Mouse (Mus musculus) spleen, adult 2 months (tissue): ENCODE measurements around the gene Nos1ap. TPM values are rescaled to one million over a fixed set of nuclear protein-coding genes. Genes with fewer than 3 reads are reported as not detected.

ENCODE experiments used
- DNase-seq, 2 experiments: peaks; one replicate each; pipeline versions ENCODE4 v3.0.0 to v3.0.0-alpha.2; 2012 to 2021; ENCODE audit warnings: low spot score in 2 of 2, low read depth in 1 of 2
- H3K27ac ChIP-seq: fragments of 200-500 bp; 2 replicates; pipeline ENCODE4 v1.5.1; 2012; ENCODE audit warnings: low read length, inconsistent platforms; ENCODE audit not compliant: insufficient read depth
- H3K27me3 ChIP-seq: fragments of 200-500 bp; 2 replicates; pipeline ENCODE4 v1.6.1; 2012; ENCODE audit warnings: mild to moderate bottlenecking, moderate library complexity, low read length, inconsistent platforms; ENCODE audit not compliant: control insufficient read depth, insufficient read depth
- H3K36me3 ChIP-seq: fragments of 200-500 bp; 2 replicates; pipeline ENCODE4 v1.6.1; 2012; ENCODE audit warnings: mild to moderate bottlenecking, low read length, inconsistent platforms; ENCODE audit not compliant: control insufficient read depth, insufficient read depth
- H3K4me1 ChIP-seq: fragments of 200-500 bp; 2 replicates; pipeline ENCODE4 v1.6.1; 2011; ENCODE audit warnings: inconsistent platforms; ENCODE audit not compliant: control insufficient read depth, insufficient read depth, insufficient read length
- H3K4me3 ChIP-seq: fragments of 200-500 bp; 2 replicates; pipeline ENCODE4 v1.5.1; 2011; ENCODE audit warnings: mild to moderate bottlenecking, inconsistent platforms; ENCODE audit not compliant: insufficient read depth, insufficient read length; ENCODE audit errors: extremely low read depth
- CTCF ChIP-seq: fragments of 200-500 bp; IDR thresholded peaks from 2 replicates; pipeline ENCODE4 v1.5.1; 2011; ENCODE audit warnings: mild to moderate bottlenecking, inconsistent platforms; ENCODE audit not compliant: insufficient read depth, insufficient read length, insufficient replicate concordance; ENCODE audit errors: extremely low read depth
- POLR2A ChIP-seq: fragments of 200-500 bp; IDR thresholded peaks from 2 replicates; pipeline ENCODE4 v1.6.1; 2011; ENCODE audit warnings: low read depth, low read length, inconsistent platforms
- WGBS: fragments of 180-500 bp; shearing (Covaris S2); methylation state at CpG from one replicate; pipeline ENCODE4 v1.1.7; 2018; 5-methylcytosine and 5-hydroxymethylcytosine counted together
- polyA plus RNA-seq: library from polyadenylated mRNA; depleted of rRNA; stranded (reverse); fragments of >200 nt; gene quantifications from 2 replicates; pipeline ENCODE4 v1.2.3, GENCODE M21; 2012

Gene Nos1ap
- polyA plus RNA-seq, 1 experiment: 8.1 TPM

DNA sequence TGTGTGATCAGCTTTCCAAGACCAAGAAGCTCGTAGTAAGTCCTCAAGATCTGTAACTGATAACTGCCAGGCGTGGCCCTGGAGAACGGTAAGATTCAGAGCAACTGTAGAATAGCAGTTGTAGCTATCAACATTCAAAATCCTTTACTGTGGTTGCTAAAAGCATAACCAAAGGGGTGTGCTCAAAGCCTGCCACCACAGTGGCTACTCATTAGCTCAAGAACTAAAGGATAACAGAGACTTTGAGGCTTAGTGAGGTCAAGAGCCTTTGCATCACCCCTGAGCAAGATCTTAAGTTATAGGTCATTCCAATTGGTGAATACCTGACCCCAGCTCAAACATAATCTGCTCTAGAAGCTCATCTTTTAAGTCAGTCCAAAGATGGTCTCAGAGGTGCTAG is 134.3 kb downstream of the Nos1ap start:
- no peaks in the 10 kb centered on the region for H3K36me3 ChIP-seq
- H3K27me3 ChIP-seq: no peaks in the 10 kb centered on the region
- no peak overlapping the region for H3K27ac ChIP-seq
- 84% methylated on average over 3 of the region's 3 CpGs for WGBS
- H3K4me1 ChIP-seq: no peaks in the 10 kb centered on the region
- DNase-seq: no peak
- TF ChIP-seq POLR2A: no peak
- no peak for TF ChIP-seq CTCF
- no peak overlapping the region for H3K4me3 ChIP-seq

DNA sequence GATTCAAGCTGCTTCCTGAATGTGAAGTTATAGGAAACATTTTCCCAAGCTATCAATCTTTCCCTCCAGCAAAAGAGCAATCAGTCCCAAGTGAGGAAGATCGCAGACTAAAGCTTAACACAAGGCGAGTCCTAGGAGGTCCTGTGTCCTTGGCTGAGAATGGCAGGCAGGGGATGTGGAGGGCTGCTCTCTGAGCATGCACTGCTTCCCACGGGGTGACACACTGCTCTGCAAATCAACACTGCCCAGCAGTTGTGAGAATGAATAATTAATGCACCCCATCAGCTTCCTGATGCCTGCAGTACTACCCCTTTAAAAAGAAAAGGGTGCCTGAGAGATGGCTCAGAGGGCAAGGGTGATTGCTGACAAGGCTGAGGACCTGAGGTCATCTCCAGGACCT is 136.2 kb downstream of the Nos1ap start:
- Histone ChIP-seq H3K36me3 (no peaks in the 10 kb centered on the region), H3K27me3 (no peaks in the 10 kb centered on the region), H3K4me1 (no peaks in the 10 kb centered on the region), H3K4me3 (no peak overlapping the region), H3K27ac (no peak overlapping the region)
- WGBS: 74% methylated on average over 3 of the region's 3 CpGs
- no peak for DNase-seq
- TF ChIP-seq CTCF (no peak), POLR2A (no peak)

DNA sequence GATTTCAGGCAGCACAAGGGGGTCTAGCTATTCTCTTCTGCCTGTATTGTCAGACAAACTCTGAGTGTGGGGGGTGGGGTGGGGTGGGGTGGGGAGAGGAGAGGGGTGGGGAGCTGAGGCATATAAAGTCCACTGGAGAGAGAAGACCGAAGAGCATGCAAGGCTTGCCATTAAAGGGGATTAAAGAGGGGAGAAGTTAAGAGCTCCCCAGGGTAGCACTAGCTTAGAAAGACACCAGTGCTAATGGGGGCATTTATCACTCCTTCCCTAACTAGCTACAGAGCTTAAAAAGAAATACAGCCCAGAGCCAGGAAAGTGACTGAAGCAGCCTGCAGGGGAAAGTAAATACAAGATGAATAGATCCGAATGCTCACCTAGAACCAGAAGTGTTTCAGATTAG is 141.4 kb downstream of the Nos1ap start:
- no peaks in the 10 kb centered on the region for H3K36me3 ChIP-seq
- no peak for DNase-seq
- WGBS: 81% methylated on average over 2 of the region's 2 CpGs
- no peak overlapping the region for H3K4me3 ChIP-seq
- TF ChIP-seq CTCF (no peak), POLR2A (no peak)
- no peaks in the 10 kb centered on the region for H3K27me3 ChIP-seq
- no peaks in the 10 kb centered on the region for H3K4me1 ChIP-seq
- H3K27ac ChIP-seq: no peak overlapping the region

DNA sequence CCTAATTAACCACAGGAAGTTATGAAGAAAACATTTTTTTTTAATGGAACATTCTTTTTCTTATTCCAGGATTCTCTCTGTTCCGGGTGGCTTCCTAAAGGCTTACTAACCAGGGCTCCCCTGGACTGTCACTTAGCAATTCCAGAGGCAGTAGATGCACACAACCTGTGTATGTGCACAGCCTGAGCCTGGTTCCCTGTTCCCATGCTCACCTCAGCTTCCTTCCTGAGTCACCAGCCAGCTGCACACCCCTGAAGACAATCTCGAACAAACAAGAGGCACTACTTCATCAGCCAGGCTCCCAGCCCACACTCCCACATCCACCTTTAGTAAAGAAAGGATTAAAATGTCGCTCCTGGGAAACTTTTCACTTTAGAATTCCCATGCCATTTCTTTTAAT is 144.2 kb downstream of the Nos1ap start:
- H3K36me3 ChIP-seq: no peaks in the 10 kb centered on the region
- H3K4me3 ChIP-seq: no peak overlapping the region
- H3K27me3 ChIP-seq: no peaks in the 10 kb centered on the region
- no peaks in the 10 kb centered on the region for H3K4me1 ChIP-seq
- no peak for TF ChIP-seq POLR2A
- no peak for TF ChIP-seq CTCF
- DNase-seq: no peak
- no peak overlapping the region for H3K27ac ChIP-seq
- WGBS: 52% methylated on average over 3 of the region's 3 CpGs

DNA sequence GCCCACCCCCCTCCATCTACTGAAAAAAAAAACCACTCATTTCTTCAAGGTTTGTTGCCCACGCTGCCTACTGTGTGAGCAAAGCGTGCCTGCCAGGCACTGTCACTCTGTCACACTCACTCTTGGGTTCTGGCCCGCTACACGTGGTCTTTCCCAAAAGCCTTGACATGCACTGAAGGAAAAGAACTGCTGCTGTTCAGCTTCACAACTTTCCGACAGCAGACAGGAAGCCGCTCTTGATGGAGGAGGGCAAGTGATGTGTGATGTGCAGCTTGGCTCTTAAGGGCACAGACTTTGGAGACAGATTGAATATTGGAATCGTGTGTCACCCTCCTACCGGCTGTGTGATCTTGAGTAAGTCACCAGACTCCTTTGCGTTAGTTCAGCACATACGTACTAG is 149.3 kb downstream of the Nos1ap start:
- no peak for TF ChIP-seq POLR2A
- TF ChIP-seq CTCF: no peak
- Histone ChIP-seq H3K27ac (no peak overlapping the region), H3K4me3 (no peak overlapping the region), H3K36me3 (no peaks in the 10 kb centered on the region), H3K4me1 (no peaks in the 10 kb centered on the region), H3K27me3 (no peaks in the 10 kb centered on the region)
- 86% methylated on average over 10 of the region's 10 CpGs for WGBS
- no peak for DNase-seq

DNA sequence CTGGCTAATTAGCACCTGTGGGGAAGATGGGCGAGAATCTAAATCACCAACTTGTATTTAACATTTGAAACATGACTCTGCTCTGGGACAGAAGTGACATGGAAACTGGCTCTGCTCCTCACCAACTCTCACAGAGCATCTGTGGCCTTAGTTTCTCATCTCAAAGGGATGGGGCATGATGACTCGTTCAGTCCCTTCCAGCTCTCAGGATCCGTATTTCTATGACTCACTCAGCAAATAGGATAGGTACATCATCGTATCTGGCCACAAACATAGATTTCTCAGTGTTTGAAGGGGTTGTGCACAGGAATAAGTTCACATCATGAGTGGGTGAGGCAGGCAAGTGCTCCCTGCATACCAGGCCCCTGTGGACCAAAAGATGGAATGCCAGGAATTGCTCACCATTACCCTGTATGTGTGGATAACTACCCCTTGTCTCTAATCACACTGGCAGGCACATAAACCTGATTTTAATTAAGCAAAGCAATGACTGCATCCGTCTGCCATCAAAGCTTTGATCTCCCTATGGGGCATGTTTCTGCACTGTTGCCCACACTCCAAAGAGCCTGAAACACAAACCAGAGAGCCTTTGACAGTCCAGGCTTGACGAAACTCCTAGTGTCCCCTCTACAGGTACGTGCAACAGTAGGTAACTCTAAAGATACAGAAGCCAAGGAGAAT is 151.1 kb downstream of the Nos1ap start:
- H3K4me1 ChIP-seq: no peaks in the 10 kb centered on the region
- H3K27me3 ChIP-seq: no peaks in the 10 kb centered on the region
- H3K27ac ChIP-seq: no peak overlapping the region
- TF ChIP-seq CTCF (no peak), POLR2A (no peak)
- DNase-seq: no peak
- 92% methylated on average over 7 of the region's 7 CpGs for WGBS
- no peaks in the 10 kb centered on the region for H3K36me3 ChIP-seq
- H3K4me3 ChIP-seq: no peak overlapping the region

DNA sequence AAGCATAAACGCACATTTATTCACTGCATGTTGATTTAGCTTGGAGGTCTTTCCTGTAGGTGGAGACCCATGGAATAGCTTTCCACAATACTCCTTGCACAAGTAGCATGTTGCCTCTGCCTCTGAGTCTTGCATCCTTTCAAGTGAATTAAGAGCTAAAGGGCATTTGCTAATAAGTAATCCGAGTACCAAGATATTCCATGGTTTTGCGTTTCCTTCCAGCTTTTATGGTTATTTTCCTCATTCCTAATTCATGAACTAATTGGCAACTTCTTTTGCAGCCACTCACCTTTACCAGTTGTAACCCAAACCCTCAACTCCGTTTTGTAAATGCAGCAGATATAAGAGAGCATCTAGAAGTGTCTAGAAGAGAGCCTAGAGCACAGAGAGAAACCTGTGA is 155.5 kb downstream of the Nos1ap start:
- no peak for DNase-seq
- Histone ChIP-seq H3K4me1 (no peaks in the 10 kb centered on the region), H3K27ac (no peak overlapping the region), H3K4me3 (no peak overlapping the region), H3K36me3 (no peaks in the 10 kb centered on the region), H3K27me3 (no peaks in the 10 kb centered on the region)
- TF ChIP-seq CTCF: no peak
- TF ChIP-seq POLR2A: no peak
- WGBS: 88% methylated on average over 4 of the region's 4 CpGs
